Mouse (Mus musculus): ENCODE results near the gene Mvb12b.

The Mvb12b gene

GRCm38 (mm10) chr2:33785596-33785995 lies 102.2 kb downstream of the Mvb12b start:
- DNase-seq (ENCODE audit: low read depth, low spot score), result no peak

GRCm38 (mm10) chr2:33784721-33785120 lies 103.0 kb downstream of the Mvb12b start:
- DNase-seq (ENCODE audit: low read depth, low spot score), result no peak

- DNase-seq (ENCODE audit: low read depth, low spot score), result peak; percentile 16
Measured at GRCm38 (mm10) chr2:33783419-33783818, 104.3 kb downstream of the Mvb12b start.

- no peak for DNase-seq (ENCODE audit: low read depth, low spot score)
Measured at GRCm38 (mm10) chr2:33781655-33782400, 105.9 kb downstream of the Mvb12b start.

GRCm38 (mm10) chr2:33778466-33778865 lies 109.3 kb downstream of the Mvb12b start:
- DNase-seq (ENCODE audit: low read depth, low spot score), result no peak

- no peak for DNase-seq (ENCODE audit: low read depth, low spot score)
Measured at GRCm38 (mm10) chr2:33777051-33777450, 110.7 kb downstream of the Mvb12b start.

- no peak for DNase-seq (ENCODE audit: low read depth, low spot score)
Measured at GRCm38 (mm10) chr2:33774884-33775283, 112.9 kb downstream of the Mvb12b start.

GRCm38 (mm10) chr2:33774106-33774505 lies 113.6 kb downstream of the Mvb12b start:
- no peak for DNase-seq (ENCODE audit: low read depth, low spot score)

- peak; percentile 21 for DNase-seq (ENCODE audit: low read depth, low spot score)
Measured at GRCm38 (mm10) chr2:33772439-33772838, 115.3 kb downstream of the Mvb12b start.

GRCm38 (mm10) chr2:33771388-33771787 lies 116.4 kb downstream of the Mvb12b start:
- DNase-seq (ENCODE audit: low read depth, low spot score), result no peak

GRCm38 (mm10) chr2:33770526-33771130 lies 117.1 kb downstream of the Mvb12b start:
- no peak for DNase-seq (ENCODE audit: low read depth, low spot score)

GRCm38 (mm10) chr2:33764476-33764875 lies 123.3 kb downstream of the Mvb12b start:
- DNase-seq (ENCODE audit: low read depth, low spot score), result no peak

GRCm38 (mm10) chr2:33762210-33762609 lies 125.5 kb downstream of the Mvb12b start:
- no peak for DNase-seq (ENCODE audit: low read depth, low spot score)

GRCm38 (mm10) chr2:33760571-33760991 lies 127.2 kb downstream of the Mvb12b start:
- no peak for DNase-seq (ENCODE audit: low read depth, low spot score)

- DNase-seq (ENCODE audit: low read depth, low spot score), result no peak
Measured at GRCm38 (mm10) chr2:33759447-33759846, 128.3 kb downstream of the Mvb12b start.

- DNase-seq (ENCODE audit: low read depth, low spot score), result peak; percentile 21
Measured at GRCm38 (mm10) chr2:33755633-33756020, 132.1 kb downstream of the Mvb12b start.

- DNase-seq (ENCODE audit: low read depth, low spot score), result no peak
Measured at GRCm38 (mm10) chr2:33754980-33755632, 132.6 kb downstream of the Mvb12b start.

- no peak for DNase-seq (ENCODE audit: low read depth, low spot score)
Measured at GRCm38 (mm10) chr2:33754317-33754633, 133.5 kb downstream of the Mvb12b start.

GRCm38 (mm10) chr2:33753630-33754316 lies 134.0 kb downstream of the Mvb12b start:
- DNase-seq (ENCODE audit: low read depth, low spot score), result peak; percentile 84

GRCm38 (mm10) chr2:33750611-33751010 lies 137.1 kb downstream of the Mvb12b start:
- DNase-seq (ENCODE audit: low read depth, low spot score), result no peak

GRCm38 (mm10) chr2:33746471-33746870 lies 141.3 kb downstream of the Mvb12b start:
- peak; percentile 58 for DNase-seq (ENCODE audit: low read depth, low spot score)

- DNase-seq (ENCODE audit: low read depth, low spot score), result no peak
Measured at GRCm38 (mm10) chr2:33745724-33746123, 142.0 kb downstream of the Mvb12b start.

All from skeletal muscle tissue, adult 2 months (tissue).